Mouse (Mus musculus) heart, adult 2 months (tissue): ENCODE data around the gene R3hdml.

Experiments used
- CTCF ChIP-seq: fragments of 200-600 bp; IDR thresholded peaks from 2 replicates; pipeline ENCODE4 v1.8.1; 2022; ENCODE audit warnings: antibody characterized with exemption, mild to moderate bottlenecking, moderate library complexity
- POLR2A ChIP-seq: fragments of 200-500 bp; IDR thresholded peaks from 2 replicates; pipeline ENCODE4 v1.6.1; 2011; ENCODE audit warnings: mild to moderate bottlenecking, low read depth, low read length, control low read depth; ENCODE audit not compliant: insufficient read depth

- TF ChIP-seq POLR2A (no peak), CTCF (no peak)
Measured at GRCm38 (mm10) chr2:163537443-163537842, 45.3 kb downstream of the R3hdml start.
